Mouse (Mus musculus) hindbrain, embryonic 14.5 days (tissue): ENCODE results near the gene Klk12. TPM values are rescaled to one million over a fixed set of nuclear protein-coding genes. Genes with fewer than 3 reads are reported as not detected.

Experiments used
- ATAC-seq: fragments of 200-750 bp; cut with Nextera tagmentation; 2 replicates; pipeline ENCODE4 v1.8.0; 2017; ENCODE audit warnings: moderate number of reproducible peaks, mild to moderate bottlenecking, moderate TSS enrichment, moderate library complexity; ENCODE audit not compliant: low FRiP score
- DNase-seq: peaks from one replicate; pipeline ENCODE4 v3.0.0-alpha.2; 2015; ENCODE audit warnings: low spot score
- H3K27ac ChIP-seq: fragments of 300-500 bp; sonication (generic); 2 replicates; pipeline ENCODE4 v1.5.1; 2014; ENCODE audit warnings: mild to moderate bottlenecking, moderate library complexity
- H3K27me3 ChIP-seq: fragments of 300-500 bp; sonication (generic); 2 replicates; pipeline ENCODE4 v1.6.1; 2014; ENCODE audit warnings: mild to moderate bottlenecking, low read length, mixed read lengths; ENCODE audit not compliant: control insufficient read depth, insufficient read depth
- H3K36me3 ChIP-seq: fragments of 300-500 bp; sonication (generic); replicated peaks from 2 replicates; pipeline ENCODE4 v1.6.1; 2014; ENCODE audit not compliant: control insufficient read depth, insufficient read depth
- H3K4me1 ChIP-seq: fragments of 300-500 bp; sonication (generic); replicated peaks from 2 replicates; pipeline ENCODE4 v1.6.1; 2014; ENCODE audit warnings: antibody characterized with exemption, low read length, mixed read lengths; ENCODE audit not compliant: control insufficient read depth, insufficient read depth
- H3K4me2 ChIP-seq: fragments of 300-500 bp; sonication (generic); replicated peaks from 2 replicates; pipeline ENCODE4 v1.6.1; 2014; ENCODE audit warnings: mild to moderate bottlenecking, moderate library complexity
- H3K4me3 ChIP-seq: fragments of 300-500 bp; sonication (generic); replicated peaks from 2 replicates; pipeline ENCODE4 v1.5.1; 2014; ENCODE audit warnings: mild to moderate bottlenecking, low read length
- H3K9ac ChIP-seq: fragments of 300-500 bp; sonication (generic); 2 replicates; pipeline ENCODE4 v1.6.1; 2014
- H3K9me3 ChIP-seq: fragments of 300-500 bp; sonication (generic); 2 replicates; pipeline ENCODE4 v1.6.1; 2016; ENCODE audit warnings: low read length; ENCODE audit not compliant: control insufficient read depth
- WGBS: fragments of 180-500 bp; shearing (Covaris S2); extraction: QIAGEN DNeasy Blood & Tissue Kit; methylation state at CpG from one replicate; pipeline ENCODE4 v1.1.7; 2014; 5-methylcytosine and 5-hydroxymethylcytosine counted together
- polyA plus RNA-seq: library from polyadenylated mRNA; unstranded; fragments of >200 nt; fragmentation: Nextera tagmentation; extraction: Ambion mirVana; gene quantifications from 2 replicates; pipeline ENCODE4 v1.2.1, GENCODE M21; 2014

Gene Klk12
- polyA plus RNA-seq, 1 experiment from 2014 or later = not detected

GRCm38 (mm10) chr7:43815211-43815610 is 46.5 kb downstream of the Klk12 start:
- WGBS = 93% methylated on average over 7 of the region's 7 CpGs
- ATAC-seq (no peak), DNase-seq (no peak)
- Histone ChIP-seq H3K27ac (no peak overlapping the region), H3K4me1 (no peaks in the 10 kb centered on the region), H3K27me3 (no peaks in the 10 kb centered on the region), H3K9me3 (no peaks in the 10 kb centered on the region), H3K36me3 (no peaks in the 10 kb centered on the region), H3K9ac (no peak overlapping the region), H3K4me2 (no peak overlapping the region), H3K4me3 (no peak overlapping the region)

GRCm38 (mm10) chr7:43816746-43817145 is 48.0 kb downstream of the Klk12 start:
- Histone ChIP-seq H3K4me1 (no peaks in the 10 kb centered on the region), H3K27me3 (no peaks in the 10 kb centered on the region), H3K4me3 (no peak overlapping the region), H3K36me3 (no peaks in the 10 kb centered on the region), H3K9ac (no peak overlapping the region), H3K4me2 (no peak overlapping the region), H3K9me3 (no peaks in the 10 kb centered on the region), H3K27ac (no peak overlapping the region)
- ATAC-seq (no peak), DNase-seq (no peak)

GRCm38 (mm10) chr7:43821581-43821980 is 52.9 kb downstream of the Klk12 start:
- Histone ChIP-seq H3K4me3 (no peak overlapping the region), H3K4me1 (no peaks in the 10 kb centered on the region), H3K36me3 (no peaks in the 10 kb centered on the region), H3K4me2 (no peak overlapping the region), H3K27me3 (no peaks in the 10 kb centered on the region), H3K9ac (no peak overlapping the region), H3K9me3 (no peaks in the 10 kb centered on the region), H3K27ac (no peak overlapping the region)
- DNase-seq (no peak), ATAC-seq (no peak)
- 95% methylated on average over 7 of the region's 7 CpGs for WGBS

Other genes starting within 250 kb of the Klk12 start
- gene Cd33, start 224.5 kb upstream of the Klk12 start, polyA plus RNA-seq = 1.1 TPM in 2 replicates
- gene Zfp658, start 206.6 kb upstream of the Klk12 start, polyA plus RNA-seq = 8.0 and 8.5 TPM in 2 replicates
- gene Zfp719, start 189.3 kb upstream of the Klk12 start, polyA plus RNA-seq = 17.4 and 18.3 TPM in 2 replicates
- 0.57 and 1.0 TPM in 2 replicates for gene Zfp819, start 161.7 kb upstream of the Klk12 start, polyA plus RNA-seq
- not detected in 2 replicates for gene Ceacam18, start 134.2 kb upstream of the Klk12 start, polyA plus RNA-seq
- 0.14 and 0.40 TPM in 2 replicates for gene Siglece, start 108.7 kb upstream of the Klk12 start, polyA plus RNA-seq
- gene Ctu1, start 96.9 kb upstream of the Klk12 start, polyA plus RNA-seq = 14.6 and 15.1 TPM in 2 replicates
- not detected in 2 replicates for gene Klk14, start 78.5 kb upstream of the Klk12 start, polyA plus RNA-seq
- not detected in 2 replicates for gene Klk13, start 56.3 kb upstream of the Klk12 start, polyA plus RNA-seq
- not detected in 2 replicates for gene Klk11, start 5.7 kb downstream of the Klk12 start, polyA plus RNA-seq
- gene Klk10, start 12.1 kb downstream of the Klk12 start, polyA plus RNA-seq = not detected in 2 replicates
- not detected in 2 replicates for gene Klk9, start 23.0 kb downstream of the Klk12 start, polyA plus RNA-seq
- gene Klk8, start 28.7 kb downstream of the Klk12 start, polyA plus RNA-seq = 12.1 and 12.5 TPM in 2 replicates
- gene Klk7, start 42.4 kb downstream of the Klk12 start, polyA plus RNA-seq = not detected in 2 replicates
- gene Klk6, start 55.6 kb downstream of the Klk12 start, polyA plus RNA-seq = not detected in 2 replicates
- not detected in 2 replicates for gene Klk5, start 73.1 kb downstream of the Klk12 start, polyA plus RNA-seq
- 3.0 and 4.5 TPM in 2 replicates for gene Klk4, start 112.3 kb downstream of the Klk12 start, polyA plus RNA-seq
- not detected in 2 replicates for gene Klk15, start 164.8 kb downstream of the Klk12 start, polyA plus RNA-seq
- not detected in 2 replicates for gene Klk1b8, start 181.8 kb downstream of the Klk12 start, polyA plus RNA-seq
- not detected in 2 replicates for gene Klk1b1, start 197.9 kb downstream of the Klk12 start, polyA plus RNA-seq
- gene Klk1b9, start 207.2 kb downstream of the Klk12 start, polyA plus RNA-seq = not detected in 2 replicates
- gene Klk1b11, start 227.0 kb downstream of the Klk12 start, polyA plus RNA-seq = not detected in 2 replicates
- gene Klk1b26, start 243.3 kb downstream of the Klk12 start, polyA plus RNA-seq = not detected in 2 replicates